Mouse (Mus musculus) spleen, postnatal 36 days (tissue): ENCODE data around the gene BC030867.
"Not testable (repeated sequence)": the region's sequence is repeated elsewhere in the genome, so short reads cannot be mapped to it uniquely, and the experiment has no call there.

Experiments
- DNase-seq, 2 experiments: peaks; one replicate each; pipeline ENCODE4 v3.0.0; 2022; ENCODE audit warnings: low spot score in 2 of 2, mixed read lengths in 1 of 2

The BC030867 gene

DNA sequence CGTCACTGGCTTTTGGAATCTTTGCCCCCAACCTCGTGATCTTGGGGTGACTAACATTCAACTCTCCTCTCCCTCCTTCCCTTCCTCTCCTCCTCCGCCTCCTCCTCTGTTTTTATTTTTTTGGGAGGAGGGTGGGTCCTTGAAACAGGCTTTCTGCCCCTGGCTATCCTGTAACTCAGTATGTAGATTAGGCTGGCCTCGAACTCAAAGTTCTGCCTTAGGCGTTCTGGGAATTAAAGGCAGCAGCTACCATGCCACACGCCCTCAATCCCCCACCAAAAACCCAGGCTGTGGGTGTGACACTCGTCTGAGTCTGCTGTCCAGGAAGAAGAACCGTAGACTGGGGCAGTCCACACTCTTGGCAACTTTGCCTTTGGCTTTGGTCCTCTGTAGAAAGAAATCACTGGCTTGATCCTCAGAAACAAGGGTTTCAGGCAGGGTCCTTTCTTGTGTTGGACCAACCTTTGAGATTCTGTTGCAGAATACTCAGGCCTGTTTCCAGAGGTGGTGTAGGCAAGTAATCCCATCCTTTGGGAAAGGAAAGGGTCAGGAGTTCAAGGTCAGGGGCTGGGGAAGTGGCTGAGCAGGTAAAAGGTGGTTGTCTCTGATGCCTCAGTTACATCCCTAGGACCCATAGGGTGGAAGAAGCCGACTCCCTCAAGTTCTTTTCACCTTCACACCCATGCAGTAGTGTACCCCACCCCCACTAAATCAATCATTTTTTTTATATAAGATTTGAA, 839 bp downstream of the BC030867 start:
- no peak for DNase-seq

DNA sequence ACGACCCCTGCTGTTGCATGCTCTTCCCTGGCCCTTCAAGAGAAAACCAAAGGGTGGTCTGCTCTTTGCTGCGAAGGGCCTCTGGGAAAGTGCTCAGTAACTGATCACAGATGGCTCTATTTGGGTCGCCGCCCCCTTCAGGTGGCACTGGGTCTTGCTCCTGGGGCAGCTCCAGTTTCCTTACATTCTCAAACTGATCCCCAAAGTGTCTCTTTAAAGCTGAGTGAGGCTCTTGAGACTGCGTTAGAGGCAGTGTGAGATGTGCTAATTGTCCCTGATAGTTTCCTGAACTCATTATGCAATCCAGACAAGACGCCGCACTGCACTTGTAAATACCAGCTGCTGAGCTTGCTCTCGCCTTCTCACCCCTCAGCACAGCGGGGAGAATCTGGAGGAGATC, 8.8 kb downstream of the BC030867 start:
- no peak for DNase-seq

GRCm38 (mm10) chr11:102258095-102258494, 9.4 kb downstream of the BC030867 start:
- DNase-seq = no peak

DNA sequence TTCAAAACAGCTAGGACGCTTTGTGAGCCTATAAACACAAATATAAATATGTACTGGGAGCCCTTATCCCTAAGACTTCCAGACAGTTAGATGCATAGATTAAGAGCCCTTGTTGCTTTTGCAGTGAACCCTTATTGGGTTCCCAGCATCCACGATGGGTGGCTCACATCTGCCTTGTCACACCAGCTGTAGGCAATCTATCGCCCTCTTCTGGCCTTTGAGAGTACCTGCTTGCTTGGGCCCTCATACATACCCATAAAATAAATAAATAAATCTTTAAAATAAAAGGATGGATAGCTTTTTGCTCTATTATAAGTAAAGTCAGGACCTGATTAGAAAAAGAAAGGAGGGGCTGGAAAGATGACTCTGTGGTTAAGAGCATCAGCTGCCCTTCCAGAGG, 9.8 kb downstream of the BC030867 start:
- DNase-seq = no peak

DNA sequence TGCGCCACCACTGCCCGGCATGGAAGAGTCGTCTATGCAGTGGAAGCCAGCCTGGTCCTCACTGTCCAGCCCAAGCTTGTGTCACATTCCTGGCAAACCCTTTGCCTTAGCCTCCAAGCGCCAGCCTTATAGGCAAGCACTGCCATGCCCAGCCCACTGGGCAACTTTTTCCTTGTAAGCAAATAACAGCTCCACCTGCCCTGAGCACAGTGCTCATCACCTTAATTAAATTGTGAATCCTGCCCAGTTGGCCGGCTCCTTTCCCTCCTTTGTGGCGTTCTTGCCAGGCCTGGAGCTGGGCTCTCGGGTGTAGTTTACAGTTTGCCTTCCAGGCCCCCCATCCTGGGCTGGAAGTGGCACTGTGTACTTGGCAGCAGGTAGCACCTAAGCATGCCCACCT, 14.5 kb downstream of the BC030867 start:
- no peak for DNase-seq

DNA sequence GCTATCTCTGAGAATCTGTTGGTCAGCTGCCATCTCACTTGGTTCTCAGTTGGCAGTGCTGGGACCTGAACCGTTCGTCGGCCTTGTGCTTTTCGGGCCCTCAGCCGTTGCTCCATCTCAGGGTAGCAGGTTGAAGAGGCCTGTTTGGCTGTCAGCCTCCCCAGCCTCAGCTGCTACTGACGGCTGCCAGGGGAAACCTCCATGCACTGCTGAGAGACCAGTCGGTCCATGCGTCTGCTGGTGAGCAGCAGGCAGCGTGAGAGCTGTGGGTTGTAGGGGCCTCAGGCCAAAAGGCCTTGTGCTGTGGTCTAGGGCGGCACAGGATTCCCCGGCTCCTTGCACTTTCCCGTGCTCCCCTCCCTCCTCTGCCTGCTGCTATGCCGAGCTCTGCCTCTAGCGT, 17.1 kb downstream of the BC030867 start:
- DNase-seq = no peak

GRCm38 (mm10) chr11:102266631-102267355, 18.1 kb downstream of the BC030867 start:
- DNase-seq = no peak

- peak; percentile 33 to 51 for DNase-seq
Observed at GRCm38 (mm10) chr11:102267480-102267879, 18.8 kb downstream of the BC030867 start.

GRCm38 (mm10) chr11:102268520-102269244, 20.0 kb downstream of the BC030867 start, which contains the start of gene Asb16:
Asb16 (plus strand) TSS chr11:102268743.
- no peak for DNase-seq

- DNase-seq = no peak
Observed at GRCm38 (mm10) chr11:102276411-102276915, 27.8 kb downstream of the BC030867 start.

DNA sequence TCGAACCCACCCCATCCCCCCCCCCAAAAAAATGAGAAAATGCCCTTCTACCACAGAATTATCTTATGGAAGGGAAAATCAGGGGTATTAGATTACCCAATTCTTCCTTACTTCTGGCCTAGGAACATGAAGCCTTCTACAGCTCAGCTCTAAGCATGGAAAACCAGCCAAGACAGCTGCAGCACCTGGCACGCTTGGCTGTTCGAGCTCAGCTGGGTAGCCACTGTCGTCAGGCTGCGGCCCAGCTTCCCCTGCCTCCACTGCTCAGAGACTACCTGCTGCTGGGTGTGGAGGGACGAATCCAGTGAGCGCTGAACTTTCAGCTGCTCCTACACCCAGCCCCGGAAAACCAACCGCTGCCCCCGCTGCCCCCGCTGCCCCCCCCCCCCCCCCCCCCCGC, 29.1 kb downstream of the BC030867 start:
- DNase-seq = no peak

GRCm38 (mm10) chr11:102279595-102279994, 30.9 kb downstream of the BC030867 start:
- no peak for DNase-seq

GRCm38 (mm10) chr11:102280267-102280666, 31.6 kb downstream of the BC030867 start:
- not testable (repeated sequence) for DNase-seq

DNA sequence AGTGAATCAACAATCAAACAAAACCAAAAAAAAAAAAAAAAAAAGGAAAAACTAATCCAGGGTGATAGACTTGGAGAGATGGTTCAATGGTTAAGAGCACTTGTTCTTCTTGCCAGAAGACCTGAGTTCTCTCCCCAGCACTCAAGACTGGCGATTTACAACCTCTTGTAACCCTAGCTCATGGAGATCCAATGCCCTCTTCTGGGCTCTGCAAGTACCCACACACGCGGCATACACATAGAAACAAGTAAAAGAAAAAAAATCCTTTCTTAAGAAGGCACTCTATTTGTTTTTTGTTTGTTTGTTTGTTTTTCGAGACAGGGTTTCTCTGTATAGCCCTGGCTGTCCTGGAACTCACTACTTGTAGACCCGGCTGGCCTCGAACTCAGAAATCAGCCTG, 35.2 kb downstream of the BC030867 start:
- DNase-seq = no peak

- DNase-seq = peak; percentile 97 to 99
Observed at GRCm38 (mm10) chr11:102284501-102285094, 35.9 kb downstream of the BC030867 start, which contains the start of gene Tmub2. Tmub2 (plus strand) TSS chr11:102284931.

DNA sequence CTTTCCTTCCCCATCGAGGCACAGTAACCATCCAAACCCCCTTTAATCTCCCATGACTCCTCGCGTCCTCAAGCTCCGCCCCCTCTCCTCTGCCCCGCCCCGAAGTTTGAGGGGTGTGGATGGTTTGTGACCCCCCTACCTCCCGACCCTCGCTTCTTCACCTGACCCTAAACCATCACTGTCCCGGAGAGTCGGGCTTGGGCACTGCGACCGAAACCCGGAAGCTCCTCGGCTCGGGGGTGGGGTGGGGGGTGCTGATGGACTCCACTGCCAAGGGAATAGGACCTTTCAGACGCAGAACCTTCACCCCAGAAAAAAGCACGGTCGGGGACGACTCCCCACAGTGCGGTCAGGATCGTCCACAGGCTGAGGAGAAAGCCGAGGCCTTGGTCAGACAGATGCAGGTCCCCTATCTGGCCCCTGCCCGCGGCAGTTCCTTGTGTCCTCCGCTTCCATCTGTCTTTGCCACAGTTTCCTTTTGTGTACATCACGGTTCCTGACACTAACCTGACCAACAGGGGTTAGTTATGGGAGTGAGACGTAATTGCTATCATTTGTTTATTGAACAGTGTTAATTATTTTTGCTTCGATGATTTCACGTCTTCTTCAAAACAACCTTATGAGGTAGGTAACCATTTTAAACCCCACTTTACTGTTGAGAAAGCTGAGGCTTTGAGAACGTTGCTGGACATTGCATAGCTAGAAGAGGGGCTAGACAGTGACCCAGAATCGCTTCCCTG, 36.6 kb downstream of the BC030867 start:
- no peak for DNase-seq

DNA sequence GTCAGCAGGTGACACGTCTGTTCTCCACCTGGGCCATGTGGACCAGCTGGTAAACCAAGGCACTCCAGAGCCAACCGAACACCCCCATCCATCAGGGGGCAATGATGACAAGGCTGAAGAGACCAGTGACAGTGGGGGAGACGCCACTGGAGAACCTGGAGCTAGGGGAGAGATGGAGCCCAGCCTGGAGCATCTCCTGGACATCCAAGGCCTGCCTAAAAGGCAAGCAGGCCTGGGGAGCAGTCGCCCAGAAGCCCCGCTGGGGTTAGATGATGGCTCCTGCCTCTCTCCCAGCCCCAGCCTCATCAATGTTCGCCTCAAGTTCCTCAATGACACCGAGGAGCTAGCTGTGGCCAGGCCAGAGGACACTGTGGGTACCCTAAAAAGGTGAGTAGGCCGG, 38.8 kb downstream of the BC030867 start:
- no peak for DNase-seq

GRCm38 (mm10) chr11:102288027-102288804, 39.5 kb downstream of the BC030867 start:
- DNase-seq = no peak

DNA sequence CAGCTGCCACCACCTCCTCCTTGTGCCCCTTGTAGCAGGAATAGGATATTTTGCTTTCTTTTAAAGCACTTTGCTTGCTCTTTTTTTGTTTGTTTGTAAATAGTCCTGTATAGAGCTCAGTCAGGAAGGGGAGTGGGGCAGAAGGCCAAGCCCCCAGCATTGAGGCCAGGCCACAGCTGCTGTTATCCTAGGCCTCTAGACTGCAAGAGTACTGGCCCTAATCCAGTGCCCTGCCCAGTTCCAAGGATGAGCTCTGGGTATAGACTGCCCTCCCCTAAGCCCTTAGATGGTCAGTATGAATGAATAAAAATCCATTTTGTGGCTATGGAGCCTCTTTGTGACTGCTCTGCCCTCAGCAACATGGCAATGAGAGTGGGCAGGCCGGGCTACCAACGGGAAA, 40.2 kb downstream of the BC030867 start:
- DNase-seq = no peak

- no peak for DNase-seq
Observed at GRCm38 (mm10) chr11:102289511-102290100, 40.9 kb downstream of the BC030867 start.
